Mouse (Mus musculus) B cell, adult 2 months (primary cell): ENCODE results near the gene Reln.

Experiments
- DNase-seq, 2 experiments: peaks; one replicate each; pipeline ENCODE4 v3.0.0; 2022

The Reln gene

DNA sequence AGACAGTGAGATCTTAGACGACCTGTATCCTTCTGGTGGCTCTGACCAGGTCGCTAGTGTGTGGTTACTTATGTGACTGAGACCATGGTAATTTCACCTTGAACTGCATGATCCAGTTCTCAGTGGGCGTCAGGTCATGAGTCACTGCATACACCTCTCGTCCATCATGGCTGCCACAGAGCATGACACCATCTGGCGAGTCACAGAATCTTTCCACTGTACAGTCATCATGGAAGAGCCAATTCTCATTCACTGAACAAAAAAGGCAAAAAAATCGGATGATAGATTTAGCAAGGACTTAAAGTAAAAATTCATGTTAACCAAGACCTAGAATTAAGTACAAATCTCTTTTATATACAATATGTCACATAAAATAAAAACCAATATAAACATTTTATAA lies 424.2 kb downstream of the Reln start:
- no peak for DNase-seq

DNA sequence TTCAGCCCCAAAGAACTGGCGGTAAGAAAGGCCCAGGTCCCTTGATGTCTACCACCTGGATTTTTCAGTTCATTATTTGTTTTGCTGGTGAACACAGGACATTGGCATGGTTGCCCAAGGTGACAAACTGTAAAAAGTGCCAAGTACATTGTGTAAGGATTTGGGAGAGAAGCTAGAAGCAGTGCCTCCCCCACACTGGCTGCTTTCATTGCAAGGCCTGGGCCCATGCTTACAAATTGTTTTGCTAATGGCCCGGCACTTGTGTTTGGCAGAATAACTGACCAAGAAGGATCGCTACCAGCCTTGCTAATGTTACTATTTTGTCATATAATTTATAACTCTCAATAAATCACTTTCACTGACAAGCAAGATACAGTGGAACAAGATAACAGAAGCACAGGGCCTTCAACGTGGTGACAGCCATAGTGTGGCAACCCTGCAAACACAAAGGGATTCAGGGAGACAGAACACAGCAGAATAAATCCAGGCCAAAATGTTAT lies 425.2 kb downstream of the Reln start:
- no peak for DNase-seq

- no peak for DNase-seq
Observed at GRCm38 (mm10) chr5:21915973-21916372, 428.5 kb downstream of the Reln start.

- no peak for DNase-seq
Observed at GRCm38 (mm10) chr5:21914776-21915175, 429.7 kb downstream of the Reln start.

DNA sequence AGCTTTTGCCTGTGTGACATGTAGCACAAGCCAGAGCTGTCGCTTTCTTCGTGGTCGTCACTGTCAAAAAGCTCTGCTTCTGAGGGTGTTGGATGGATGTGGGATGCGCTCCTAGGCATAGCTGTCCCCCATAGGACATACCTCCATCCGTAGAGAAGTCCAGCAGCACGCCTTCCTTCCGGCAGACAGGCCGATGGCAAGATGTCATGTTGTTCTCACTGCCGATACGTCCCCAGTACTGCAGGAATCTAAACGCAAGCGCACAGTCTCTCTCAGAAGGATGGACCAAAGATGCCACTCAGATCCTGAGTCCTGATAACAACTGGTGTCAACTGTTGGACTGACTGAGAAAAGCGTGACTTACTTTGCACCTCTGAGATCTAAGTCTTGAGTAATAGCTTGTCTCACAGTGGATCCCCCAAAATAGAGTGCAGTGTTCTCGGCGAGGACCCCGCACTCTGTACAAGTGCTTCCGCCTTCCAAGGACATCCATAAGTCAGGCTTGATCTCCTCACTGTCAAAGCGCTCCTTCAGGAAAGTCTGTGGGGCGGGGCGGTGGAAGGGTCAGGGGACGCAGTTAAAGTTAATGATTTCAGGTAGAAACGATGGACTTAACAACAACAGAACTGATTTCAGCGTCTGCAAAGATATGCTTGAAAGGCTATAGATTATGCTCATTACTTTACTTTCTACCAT lies 431.5 kb downstream of the Reln start:
- DNase-seq: no peak

- DNase-seq: no peak
Observed at GRCm38 (mm10) chr5:21910726-21911125, 433.8 kb downstream of the Reln start.

DNA sequence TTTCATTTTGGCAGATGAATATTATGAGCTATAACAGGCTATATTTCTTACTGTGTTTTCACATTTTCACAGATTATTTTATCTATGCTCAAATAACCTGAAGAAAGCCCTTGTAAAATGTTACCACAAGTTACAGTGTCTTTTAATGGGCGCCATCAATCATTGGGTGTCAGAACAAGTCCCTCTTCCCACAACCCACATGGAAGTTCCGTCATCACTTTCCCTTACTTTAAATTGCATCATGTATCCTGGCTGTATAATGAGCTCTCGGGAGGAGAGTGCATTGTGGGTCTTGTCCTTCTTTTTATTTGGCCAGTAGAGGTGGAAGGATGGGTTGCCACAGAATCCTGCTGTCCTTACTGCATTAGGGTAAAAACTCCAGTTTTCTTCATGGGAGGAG lies 434.8 kb downstream of the Reln start:
- no peak for DNase-seq

DNA sequence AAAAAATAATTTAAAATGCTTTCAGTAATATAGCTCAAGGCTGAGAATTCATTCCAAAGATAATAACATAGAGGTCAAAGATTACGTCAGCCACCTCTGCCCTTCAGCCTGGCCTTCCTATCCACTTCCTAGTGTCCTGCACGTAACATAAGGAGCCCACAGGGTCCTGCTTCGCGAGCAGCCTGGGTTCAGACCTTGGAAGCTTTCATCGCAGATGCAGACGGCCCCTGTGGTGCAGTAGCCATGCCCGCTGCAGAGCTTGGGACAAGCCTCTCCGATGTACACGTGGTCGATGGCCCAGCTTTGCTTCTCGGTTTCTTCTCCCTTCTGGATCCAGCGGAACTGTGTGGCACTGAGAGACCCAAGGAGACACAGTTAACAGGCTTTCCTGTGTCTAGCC lies 443.1 kb downstream of the Reln start:
- no peak for DNase-seq

DNA sequence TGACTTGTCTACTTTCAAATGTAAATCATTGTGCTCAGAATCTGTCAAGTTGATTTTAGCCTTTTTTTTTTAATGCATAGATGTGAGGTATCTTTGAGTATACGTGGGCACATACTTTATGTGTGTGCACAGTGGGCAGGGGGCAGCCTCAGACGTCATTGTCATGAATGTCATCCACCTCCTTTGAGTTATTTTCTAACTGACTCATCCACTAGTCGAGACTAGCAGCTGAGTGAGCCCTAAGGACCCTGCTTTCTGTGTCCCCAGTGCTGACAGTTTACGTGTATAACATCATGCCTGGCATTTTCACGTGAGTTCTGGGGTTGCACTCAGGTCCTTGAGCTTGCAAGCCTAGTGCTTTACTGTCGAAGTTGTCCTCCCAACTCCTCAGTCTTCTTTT lies 443.6 kb downstream of the Reln start:
- no peak for DNase-seq

DNA sequence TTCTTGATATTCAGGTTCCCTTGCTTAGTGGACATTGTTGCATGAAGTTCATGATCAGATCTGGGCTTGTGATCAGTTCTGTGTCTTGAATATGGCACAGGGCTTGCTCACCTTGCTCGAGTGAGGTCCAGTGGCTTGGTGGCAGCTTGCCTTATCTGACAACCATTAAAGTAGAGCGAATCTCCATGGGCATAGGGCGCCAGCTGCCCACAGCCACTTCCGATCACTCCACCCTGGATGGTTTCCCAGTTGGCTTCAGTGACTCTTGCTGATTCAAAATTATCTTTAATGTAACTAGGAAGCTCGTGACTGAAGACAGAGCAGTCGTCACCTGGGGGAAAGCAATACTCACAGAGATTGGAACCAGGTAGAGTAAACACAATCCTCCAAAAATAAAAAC lies 445.6 kb downstream of the Reln start:
- DNase-seq: no peak

DNA sequence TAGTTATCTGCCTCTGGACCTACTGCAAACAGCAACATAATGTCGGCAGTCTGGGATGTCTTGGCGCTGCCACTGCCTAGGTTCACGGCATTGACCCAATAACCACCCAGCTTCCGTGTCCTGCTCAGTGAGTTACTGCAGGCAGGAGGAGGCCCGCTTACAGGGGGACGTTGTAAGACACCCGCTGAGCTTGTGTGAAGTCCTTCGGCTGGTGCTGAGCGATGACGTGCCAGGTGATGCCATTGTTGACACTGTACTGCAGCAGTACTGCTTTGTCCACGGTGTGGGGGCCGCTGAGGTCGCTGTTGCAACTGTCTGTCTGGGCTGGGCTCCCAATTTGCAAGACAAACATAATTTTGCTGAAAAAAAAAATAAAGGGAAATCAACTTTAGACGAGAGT lies 447.9 kb downstream of the Reln start:
- DNase-seq: no peak

DNA sequence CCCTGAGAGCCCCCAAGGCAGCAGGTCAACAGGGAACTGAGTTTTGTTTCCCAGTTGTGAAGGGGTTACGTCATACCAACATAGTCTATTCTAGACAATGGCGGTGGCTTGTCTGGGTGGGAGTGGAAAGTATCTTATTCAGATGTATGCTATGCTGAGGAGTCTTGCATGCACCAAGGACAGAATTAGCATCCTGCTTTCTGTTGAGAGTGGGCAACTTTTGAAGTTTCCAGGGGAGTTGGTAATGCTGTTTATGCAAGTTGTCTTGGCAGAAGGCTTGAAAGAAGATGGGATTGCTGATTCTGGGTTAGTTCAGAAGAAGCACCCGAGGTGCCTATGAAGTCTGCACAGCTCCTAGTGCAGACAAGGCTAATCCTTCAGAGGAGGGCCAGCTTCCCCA lies 450.3 kb downstream of the Reln start:
- no peak for DNase-seq

GRCm38 (mm10) chr5:21866750-21867149 lies 477.8 kb downstream of the Reln start:
- DNase-seq: no peak

- DNase-seq: no peak
Observed at GRCm38 (mm10) chr5:21866311-21866712, 478.2 kb downstream of the Reln start.

DNA sequence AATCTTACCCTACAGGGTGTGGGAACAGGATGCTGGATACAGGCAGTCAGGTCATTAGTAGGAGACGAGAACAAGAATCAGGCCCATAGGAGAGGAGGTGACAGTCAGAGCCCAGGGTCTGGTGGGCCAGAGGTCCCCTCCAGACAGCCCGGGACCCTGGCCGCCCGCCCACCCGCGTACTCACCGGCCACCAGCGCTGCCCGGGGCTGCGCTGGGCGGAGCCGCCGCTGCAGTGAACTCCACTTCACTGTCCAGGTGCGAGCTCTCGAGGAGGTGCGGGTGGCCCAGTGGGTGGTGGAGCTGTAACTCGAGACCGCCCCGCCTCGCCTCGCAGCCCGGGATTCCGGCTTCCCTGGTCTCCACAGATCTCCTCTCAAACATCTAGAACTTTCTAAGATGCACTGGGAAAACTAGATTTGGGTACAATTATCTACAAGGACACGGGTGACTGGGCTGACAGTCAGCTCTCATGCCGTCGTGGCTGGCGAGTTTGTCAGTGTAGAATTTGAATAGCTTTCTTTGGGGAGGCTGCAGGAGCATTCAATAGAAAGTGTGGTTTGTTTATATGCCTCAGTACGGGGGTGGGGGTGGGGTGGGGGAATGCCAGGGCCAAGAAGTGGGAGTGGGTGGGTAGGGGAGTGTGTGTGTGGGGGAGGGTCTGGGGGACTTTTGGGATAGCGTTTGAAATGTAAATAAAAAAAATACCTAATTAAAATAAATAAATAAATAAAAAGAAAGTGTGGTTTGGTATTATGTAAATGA lies 479.0 kb downstream of the Reln start, which contains the start of gene Slc26a5:
Slc26a5 (minus strand) TSS at position 259 of the 762 bp plus-strand sequence.
- DNase-seq: no peak

DNA sequence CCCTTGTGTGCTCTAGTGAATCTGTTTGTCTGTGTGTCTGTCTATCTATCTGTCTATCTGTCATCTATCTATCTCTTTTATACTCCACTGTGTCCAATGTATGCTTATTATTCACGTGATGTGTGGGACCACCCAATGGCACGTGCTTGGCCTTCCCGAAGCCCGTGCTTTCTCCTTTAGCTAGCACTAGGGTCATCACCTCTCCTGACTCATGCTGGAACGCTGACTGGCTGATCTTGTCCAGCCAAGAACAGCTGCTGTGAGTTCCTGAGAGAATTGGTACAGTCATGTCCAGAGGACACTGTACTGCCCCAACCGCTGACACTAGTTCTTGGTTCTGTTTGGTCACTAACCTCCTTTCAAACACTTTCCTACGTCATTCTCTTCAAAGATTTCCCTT lies 485.8 kb downstream of the Reln start:
- DNase-seq: no peak

GRCm38 (mm10) chr5:21851679-21852340 lies 492.7 kb downstream of the Reln start:
- DNase-seq: no peak

DNA sequence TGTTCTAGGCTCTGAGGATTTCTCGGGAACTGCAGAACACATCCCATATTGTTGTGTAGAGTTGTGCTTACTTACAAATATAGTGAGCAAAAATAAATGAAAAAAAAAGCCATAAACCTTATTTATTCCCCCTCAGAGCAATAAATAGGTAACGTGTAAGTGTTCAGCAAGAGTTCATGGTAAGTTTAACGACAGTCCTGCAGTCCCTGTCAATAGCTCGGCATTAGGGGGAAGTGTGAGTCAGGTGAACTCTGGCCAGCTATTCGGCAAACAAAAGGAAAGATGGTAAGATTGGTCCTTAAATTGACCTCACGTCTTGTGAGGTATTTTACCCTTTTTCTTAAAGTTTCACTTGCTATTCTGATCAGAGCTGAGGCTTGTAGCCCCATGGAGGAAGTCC lies 497.1 kb downstream of the Reln start:
- DNase-seq: no peak

GRCm38 (mm10) chr5:21846616-21847290 lies 497.7 kb downstream of the Reln start:
- no peak for DNase-seq

- no peak for DNase-seq
Observed at GRCm38 (mm10) chr5:21844676-21845075, 499.8 kb downstream of the Reln start.
